Mouse (Mus musculus) ES-Bruce4 (cell line): ENCODE results near the gene 1700088E04Rik.

Experiments
- CTCF ChIP-seq: IDR thresholded peaks from one replicate; pipeline ENCODE4 v1.8.1; 2011; ENCODE audit warnings: low read depth, low read length
- EP300 ChIP-seq: IDR thresholded peaks from 2 replicates; pipeline ENCODE4 v1.6.1; 2011; ENCODE audit warnings: low read depth, low read length; ENCODE audit not compliant: insufficient read depth
- POLR2A ChIP-seq: IDR thresholded peaks from one replicate; pipeline ENCODE4 v1.8.1; 2011; ENCODE audit warnings: low read length; ENCODE audit not compliant: insufficient read depth

DNA sequence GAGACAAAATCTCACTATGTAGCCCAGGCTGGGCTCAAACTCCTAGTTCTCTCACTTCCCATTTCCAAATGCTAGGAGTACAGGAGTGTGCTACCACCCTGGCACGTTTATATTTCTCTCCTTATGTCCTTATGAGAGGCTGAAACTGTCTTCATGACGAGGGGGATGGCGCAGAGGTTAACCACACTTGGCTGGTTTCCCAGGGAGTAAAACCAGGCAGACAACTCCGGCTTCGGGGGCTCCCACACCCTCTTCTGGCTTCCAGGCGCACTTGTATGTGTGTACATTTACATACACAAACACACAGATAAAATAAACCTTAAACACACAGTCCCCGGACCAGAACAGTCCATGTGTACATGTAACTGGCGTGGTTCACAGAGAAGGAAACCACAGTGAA is 3.0 kb upstream of the 1700088E04Rik start:
- TF ChIP-seq CTCF = no peak
- no peak for TF ChIP-seq POLR2A
- no peak for TF ChIP-seq EP300
